Mouse (Mus musculus) embryo, embryonic 11.5 days (tissue): ENCODE data around the gene Kcnh7.
"Not testable (repeated sequence)": the region's sequence is repeated elsewhere in the genome, so short reads cannot be mapped to it uniquely, and the experiment has no call there.

Experiments used
- DNase-seq: peaks from one replicate; pipeline ENCODE4 v3.0.0-alpha.2; 2012; ENCODE audit warnings: low read depth, low spot score

Gene Kcnh7

GRCm38 (mm10) chr2:62718411-62718810, 465.7 kb downstream of the Kcnh7 start:
- no peak for DNase-seq

- DNase-seq: no peak
These were observed 466.8 kb downstream of the Kcnh7 start for GRCm38 (mm10) chr2:62717270-62717669.

GRCm38 (mm10) chr2:62715260-62715659, 468.8 kb downstream of the Kcnh7 start:
- no peak for DNase-seq

GRCm38 (mm10) chr2:62714362-62714761, 469.7 kb downstream of the Kcnh7 start:
- DNase-seq: not testable (repeated sequence)

- DNase-seq: no peak
These were observed 474.5 kb downstream of the Kcnh7 start for GRCm38 (mm10) chr2:62709633-62710032.

GRCm38 (mm10) chr2:62706313-62706712, 477.8 kb downstream of the Kcnh7 start:
- DNase-seq: no peak

GRCm38 (mm10) chr2:62685934-62686333, 498.2 kb downstream of the Kcnh7 start:
- DNase-seq: no peak

GRCm38 (mm10) chr2:62684989-62685595, 499.0 kb downstream of the Kcnh7 start:
- no peak for DNase-seq

GRCm38 (mm10) chr2:62681667-62682066, 502.4 kb downstream of the Kcnh7 start:
- no peak for DNase-seq

- DNase-seq: no peak
These were observed 511.3 kb downstream of the Kcnh7 start for GRCm38 (mm10) chr2:62672788-62673187.

- DNase-seq: no peak
These were observed 513.3 kb downstream of the Kcnh7 start for GRCm38 (mm10) chr2:62670767-62671166.

GRCm38 (mm10) chr2:62670301-62670700, 513.8 kb downstream of the Kcnh7 start:
- no peak for DNase-seq

GRCm38 (mm10) chr2:62669848-62670247, 514.2 kb downstream of the Kcnh7 start:
- no peak for DNase-seq

- DNase-seq: no peak
These were observed 518.6 kb downstream of the Kcnh7 start for GRCm38 (mm10) chr2:62665536-62665935.

GRCm38 (mm10) chr2:62664839-62665238, 519.2 kb downstream of the Kcnh7 start:
- no peak for DNase-seq

- peak; percentile 56 for DNase-seq
These were observed 519.9 kb downstream of the Kcnh7 start, which contains the start of gene Gca for GRCm38 (mm10) chr2:62664135-62664670. Gca (plus strand) TSS chr2:62664285.

- no peak for DNase-seq
These were observed 521.5 kb downstream of the Kcnh7 start for GRCm38 (mm10) chr2:62662560-62662959.

GRCm38 (mm10) chr2:62660565-62660964, 523.5 kb downstream of the Kcnh7 start:
- DNase-seq: no peak

- no peak for DNase-seq
These were observed 528.0 kb downstream of the Kcnh7 start for GRCm38 (mm10) chr2:62656072-62656471.

- no peak for DNase-seq
These were observed 529.4 kb downstream of the Kcnh7 start for GRCm38 (mm10) chr2:62654519-62655338.

- DNase-seq: no peak
These were observed 531.6 kb downstream of the Kcnh7 start for GRCm38 (mm10) chr2:62652466-62652865.

GRCm38 (mm10) chr2:62651890-62652289, 532.2 kb downstream of the Kcnh7 start:
- no peak for DNase-seq
